In the genomic region with DNA sequence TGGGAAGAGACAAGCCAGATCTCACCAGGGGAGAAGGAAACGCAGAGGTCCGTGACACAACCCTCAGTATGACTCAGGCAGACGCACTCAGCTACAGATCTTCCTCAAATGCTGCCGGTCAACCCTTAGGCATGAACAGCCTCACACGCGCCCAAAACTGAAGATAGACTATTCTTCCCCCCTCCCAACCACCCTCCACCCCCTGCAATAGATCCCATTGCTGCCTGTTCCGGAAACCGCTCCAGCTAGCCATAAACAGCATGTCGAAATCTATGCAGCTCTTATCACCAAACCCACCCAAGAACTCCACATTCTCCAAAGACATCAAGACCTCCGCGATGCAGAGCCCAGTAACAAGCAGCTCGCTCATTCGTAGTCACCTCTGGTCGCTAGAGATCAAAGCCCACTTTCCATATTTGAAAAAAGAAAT, we compare ENCODE assay signal across 7 mouse cellular contexts. TPM values are rescaled to one million over a fixed set of nuclear protein-coding genes. Genes with fewer than 3 reads are reported as not detected.
A peak's percentile ranks its signal among the peaks of the same experiment; 100 is the strongest.
DNase-seq lines count a peak whose midpoint lies in the region; ATAC-seq and TF ChIP-seq lines count a peak whose summit lies in the region.

No protein-coding gene starts in this region.

- 1% methylated on average over 14 of the region's 14 CpGs for WGBS in spleen, adult 2 months
- WGBS in bone marrow, adult 2 months = 1% methylated on average over 14 of the region's 14 CpGs
- WGBS in heart, embryonic 10.5 days = 2% methylated on average over 14 of the region's 14 CpGs
- WGBS in limb, embryonic 10.5 days = 10% methylated on average over 14 of the region's 14 CpGs
- 4% methylated on average over 14 of the region's 14 CpGs for WGBS in midbrain, embryonic 13.5 days

- peak overlapping the region; percentile 90 for H3K9ac ChIP-seq in midbrain, embryonic 13.5 days (replicated peaks)

- H3K9me3 ChIP-seq in heart, embryonic 10.5 days = no peaks in the 10 kb centered on the region
- H3K9me3 ChIP-seq in limb, embryonic 10.5 days (replicated peaks) = no peaks in the 10 kb centered on the region
- H3K9me3 ChIP-seq in midbrain, embryonic 13.5 days = no peaks in the 10 kb centered on the region

- H3K27me3 ChIP-seq in spleen, adult 2 months (ENCODE audit: control insufficient read depth, insufficient read depth, low read length) = no peaks in the 10 kb centered on the region
- no peaks in the 10 kb centered on the region for H3K27me3 ChIP-seq in heart, embryonic 10.5 days (ENCODE audit: insufficient read depth, poor library complexity, severe bottlenecking)
- H3K27me3 ChIP-seq in limb, embryonic 10.5 days (ENCODE audit: low read depth, poor library complexity, severe bottlenecking) = peaks cover 13% of the 10 kb centered on the region
- peaks cover 18% of the 10 kb centered on the region; the same call in 1 of the 2 replicates for H3K27me3 ChIP-seq in midbrain, embryonic 13.5 days

- peak overlapping the region; percentile 33; the same call in 1 of the 2 replicates for H3K27ac ChIP-seq in spleen, adult 2 months (ENCODE audit: insufficient read depth, low read length)
- peak overlapping the region; percentile 59 for H3K27ac ChIP-seq in bone marrow, adult 2 months (ENCODE audit: control insufficient read depth, insufficient read depth, low read depth, low read length, poor library complexity)
- peak overlapping the region; percentile 90 for H3K27ac ChIP-seq in heart, embryonic 10.5 days
- H3K27ac ChIP-seq in limb, embryonic 10.5 days = 0 out of 2 replicates have a peak overlapping the region, but pooled peaks have one; percentile 50
- H3K27ac ChIP-seq in midbrain, embryonic 13.5 days = no peak overlapping the region

- intact Hi-C loops in left cerebral cortex, postnatal 10 days (cut with DNase I) = loop anchor here (5.0 to 10.0 kb wide), 6 partner anchors 91 to 494 kb away; no protein-coding TSS in a partner anchor

- H3K36me3 ChIP-seq in spleen, adult 2 months (ENCODE audit: control insufficient read depth, insufficient read depth, low read length) = no peaks in the 10 kb centered on the region
- H3K36me3 ChIP-seq in heart, embryonic 10.5 days = no peaks in the 10 kb centered on the region
- H3K36me3 ChIP-seq in limb, embryonic 10.5 days = no peaks in the 10 kb centered on the region
- no peaks in the 10 kb centered on the region for H3K36me3 ChIP-seq in midbrain, embryonic 13.5 days

- H3K4me3 ChIP-seq in spleen, adult 2 months (ENCODE audit: extremely low read depth, insufficient read depth, insufficient read length) = peak overlapping the region; percentile 73
- peak overlapping the region; percentile 88 for H3K4me3 ChIP-seq in bone marrow, adult 2 months (replicated peaks; ENCODE audit: control insufficient read depth, low read depth, low read length)
- H3K4me3 ChIP-seq in heart, embryonic 10.5 days = peak overlapping the region; percentile 78
- peak overlapping the region; percentile 88 for H3K4me3 ChIP-seq in limb, embryonic 10.5 days
- H3K4me3 ChIP-seq in midbrain, embryonic 13.5 days (replicated peaks) = peak overlapping the region; percentile 83

- TF ChIP-seq CTCF in spleen, adult 2 months (IDR thresholded peaks at IDR 0.05; ENCODE audit: extremely low read depth, insufficient read depth, insufficient read length, insufficient replicate concordance) = no peak
- no peak for TF ChIP-seq CTCF in bone marrow, adult 2 months (IDR thresholded peaks at IDR 0.05; ENCODE audit: control insufficient read depth, insufficient read depth, low read length)

- DNase-seq in spleen, adult 2 months (ENCODE audit: low read depth in 1 of 2, low spot score in 2 of 2) = peak in 1 of 2 experiments; percentile 34
- no peak for DNase-seq in spleen, postnatal 14 days (ENCODE audit: low spot score in 2 of 2)
- no peak for DNase-seq in heart, embryonic 10.5 days (ENCODE audit: low spot score)
- peak; percentile 49 for DNase-seq in limb, embryonic 10.5 days (ENCODE audit: low spot score)
- no peak for DNase-seq in left cerebral cortex, postnatal 10 days (ENCODE audit: extremely low spot score in 1 of 2, low spot score in 2 of 2)

- ATAC-seq in midbrain, embryonic 13.5 days = no peak

- no peak for TF ChIP-seq POLR2A in spleen, adult 2 months (IDR thresholded peaks at IDR 0.05; ENCODE audit: low read depth, low read length)
- TF ChIP-seq POLR2A in bone marrow, adult 2 months (IDR thresholded peaks at IDR 0.05; ENCODE audit: borderline replicate concordance, control insufficient read depth, low read depth, low read length) = no peak

- peaks cover 8% of the 10 kb centered on the region; the same call in 1 of the 2 replicates for H3K4me1 ChIP-seq in spleen, adult 2 months (ENCODE audit: control insufficient read depth, insufficient read depth, insufficient read length)
- no peaks in the 10 kb centered on the region for H3K4me1 ChIP-seq in bone marrow, adult 2 months (ENCODE audit: control insufficient read depth, insufficient read depth, low read length)
- H3K4me1 ChIP-seq in heart, embryonic 10.5 days = peaks cover 56% of the 10 kb centered on the region
- H3K4me1 ChIP-seq in limb, embryonic 10.5 days = peaks cover 37% of the 10 kb centered on the region
- H3K4me1 ChIP-seq in midbrain, embryonic 13.5 days (replicated peaks) = peaks cover 47% of the 10 kb centered on the region

- H3K4me2 ChIP-seq in midbrain, embryonic 13.5 days (replicated peaks) = peak overlapping the region; percentile 71

RNA-seq across cellular contexts. Expression of gene Sipa1l2, which starts 1.2 kb away (rescaled TPM):
- polyA plus RNA-seq in spleen, adult 2 months (2012; rRNA removed) = 9.7 and 12.1 TPM in 2 replicates
- polyA plus RNA-seq in bone marrow, adult 2 months (2011; ENCODE audit: insufficient read depth, insufficient read length, low replicate concordance, missing spikeins) = 2.4 and 6.7 TPM in 2 replicates
- 24.9 and 32.6 TPM in 2 replicates for polyA plus RNA-seq in heart, embryonic 10.5 days (2016; fragmentation: Nextera tagmentation; extraction: Ambion mirVana)
- 11.0 and 13.9 TPM in 2 replicates for polyA plus RNA-seq in limb, embryonic 10.5 days (2016; fragmentation: Nextera tagmentation; extraction: Ambion mirVana)
- polyA plus RNA-seq in midbrain, embryonic 13.5 days (2015; fragmentation: Nextera tagmentation; extraction: Ambion mirVana) = 27.5 and 31.8 TPM in 2 replicates
- 10 to 100 TPM; 36.6 to 38.6 TPM for total RNA-seq in left cerebral cortex, postnatal 10 days (2021)
